Mouse (Mus musculus): ENCODE measurements around the gene Clec2l. TPM values are rescaled to one million over a fixed set of nuclear protein-coding genes. Genes with fewer than 3 reads are reported as not detected.
"Not testable (repeated sequence)": the region's sequence is repeated elsewhere in the genome, so short reads cannot be mapped to it uniquely, and the experiment has no call there.

Clec2l gene
- total RNA-seq, 2 experiments from 2014 or later = 78.5 to 83.7 TPM

DNA sequence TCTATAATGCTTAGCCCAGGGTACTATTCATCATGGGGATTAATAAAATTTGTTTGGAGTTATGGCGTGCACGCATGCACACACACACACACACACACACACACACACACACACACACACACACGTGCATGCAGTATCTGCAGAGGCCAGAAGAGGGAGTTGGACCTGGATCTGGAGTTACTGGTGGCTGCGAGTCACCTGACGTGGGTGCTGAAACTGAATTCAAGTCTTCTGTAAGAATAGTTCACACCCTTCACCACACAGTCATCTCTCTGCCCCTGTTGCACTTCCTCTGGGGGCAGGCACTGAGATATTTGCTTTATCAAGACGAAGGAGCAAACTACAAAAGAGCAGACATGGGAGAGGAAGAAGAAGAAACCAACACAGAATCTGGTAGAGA is 6.7 kb downstream of the Clec2l start:
- DNase-seq (ENCODE audit: extremely low spot score in 1 of 2, low spot score in 1 of 2) = no peak

DNA sequence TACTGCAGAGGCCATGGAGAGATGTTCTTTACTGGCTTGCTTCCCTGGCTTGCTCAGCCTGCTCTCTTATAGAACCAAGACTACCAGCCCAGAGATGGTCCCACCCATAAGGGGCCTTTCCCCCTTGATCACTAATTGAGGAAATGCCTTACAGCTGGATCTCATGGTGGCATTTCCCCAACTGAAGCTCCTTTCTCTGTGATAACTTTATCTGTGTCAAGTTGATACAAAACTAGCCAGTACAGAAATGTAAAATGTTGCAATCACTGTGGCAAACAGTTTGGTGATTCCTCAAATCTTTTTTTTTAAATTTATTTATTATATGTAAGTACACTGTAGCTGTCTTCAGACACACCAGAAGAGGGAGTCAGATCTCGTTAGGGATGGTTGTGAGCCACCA is 7.6 kb downstream of the Clec2l start:
- DNase-seq (ENCODE audit: extremely low spot score in 1 of 2, low spot score in 1 of 2) = not testable (repeated sequence)

DNA sequence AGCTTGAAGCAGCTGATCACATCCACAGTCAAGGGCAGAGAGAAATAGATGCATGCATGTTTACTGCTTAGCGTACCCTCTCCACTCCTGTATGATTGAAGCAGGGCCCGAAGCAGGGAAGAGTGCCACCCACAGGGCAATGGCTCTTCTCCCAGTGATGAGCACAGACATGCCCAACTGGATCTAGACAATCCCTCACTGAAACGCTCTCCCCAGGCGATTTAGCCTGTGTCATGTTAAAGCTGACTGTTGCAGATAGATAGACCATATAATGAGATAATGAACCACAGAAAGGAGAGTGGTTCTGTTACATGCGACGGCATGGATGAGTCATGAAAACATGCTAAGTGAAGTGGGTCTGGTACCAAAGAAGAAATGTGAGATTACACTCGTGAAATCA is 8.4 kb downstream of the Clec2l start:
- no peak for DNase-seq (ENCODE audit: extremely low spot score in 1 of 2, low spot score in 1 of 2)

DNA sequence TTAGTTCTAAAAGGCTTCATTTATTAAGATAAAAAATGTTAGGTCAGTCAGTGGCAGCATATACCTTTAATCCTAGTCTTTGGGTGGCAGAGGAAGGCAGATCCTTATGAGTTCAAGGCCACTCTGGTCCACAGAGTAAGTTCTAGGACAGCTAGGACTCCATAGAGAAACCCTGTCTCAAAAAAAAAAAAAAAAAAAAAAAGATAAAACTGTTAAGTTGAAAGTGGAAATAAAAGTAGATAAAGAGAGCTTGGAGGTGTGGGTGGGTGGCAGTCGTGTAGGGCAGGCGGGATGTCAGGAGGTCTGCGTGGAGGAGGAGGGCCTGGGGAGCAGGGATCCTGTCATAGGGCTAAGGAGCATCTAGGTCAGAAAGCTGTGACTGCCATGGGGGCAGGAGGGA is 9.1 kb downstream of the Clec2l start:
- DNase-seq (ENCODE audit: extremely low spot score in 1 of 2, low spot score in 1 of 2) = no peak

DNA sequence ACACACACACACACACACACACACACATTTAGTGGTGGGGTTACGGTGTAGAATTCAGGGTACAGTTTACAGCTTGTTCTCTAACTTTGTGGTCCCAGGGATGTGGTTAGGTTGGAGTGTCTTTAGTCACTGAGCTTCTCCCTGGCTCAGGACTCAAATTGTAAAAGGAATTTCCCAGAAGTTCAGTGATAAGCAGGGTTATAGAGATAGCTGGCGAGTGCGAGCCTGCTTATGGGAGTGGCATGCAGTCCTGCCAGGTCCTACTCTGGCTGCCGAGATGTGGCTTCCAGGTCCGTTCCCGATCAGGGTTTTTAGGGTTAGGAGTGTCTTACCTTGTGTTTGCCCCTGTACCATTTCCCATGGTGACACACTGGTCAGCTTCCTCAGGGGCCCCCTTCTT is 13.3 kb downstream of the Clec2l start:
- DNase-seq (ENCODE audit: extremely low spot score in 1 of 2, low spot score in 1 of 2) = no peak

DNA sequence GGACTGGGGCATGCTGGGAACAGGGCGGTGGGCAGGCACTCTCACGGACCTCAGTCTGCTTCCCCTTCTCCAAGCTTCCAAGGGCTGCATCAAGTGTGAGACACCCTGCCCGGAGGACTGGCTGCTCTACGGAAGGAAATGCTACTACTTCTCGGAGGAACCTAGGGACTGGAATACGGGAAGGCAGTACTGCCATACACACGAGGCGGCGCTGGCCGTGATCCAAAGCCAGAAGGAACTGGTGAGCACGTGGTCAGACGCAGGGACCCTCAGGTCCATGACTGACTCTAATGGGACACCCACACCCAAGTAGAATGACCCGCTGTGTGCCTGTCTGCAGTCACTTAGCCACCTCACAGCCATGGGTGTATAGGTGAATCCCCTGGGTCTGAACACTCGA is 13.9 kb downstream of the Clec2l start:
- DNase-seq (ENCODE audit: extremely low spot score in 1 of 2, low spot score in 1 of 2) = no peak

DNA sequence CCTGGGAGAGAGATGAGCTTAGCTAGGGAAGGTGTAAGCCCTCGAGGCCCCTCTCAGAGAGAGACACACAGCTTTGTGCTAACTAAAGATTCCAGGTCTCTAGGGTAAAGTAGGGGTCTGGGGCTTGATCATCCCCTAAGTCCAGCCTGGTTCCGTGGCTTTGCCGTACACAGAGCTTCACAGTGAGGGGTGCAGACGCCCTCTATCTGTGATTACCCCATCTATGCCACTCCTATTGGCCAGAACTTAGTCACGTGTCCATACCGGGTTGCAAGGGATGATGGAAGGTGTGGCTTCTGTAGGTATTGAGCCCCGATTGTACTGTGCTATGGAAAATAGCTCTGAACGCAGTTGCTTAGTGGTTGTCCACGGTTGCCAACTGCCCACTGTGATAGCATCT is 14.8 kb downstream of the Clec2l start:
- DNase-seq (ENCODE audit: extremely low spot score in 1 of 2, low spot score in 1 of 2) = no peak

DNA sequence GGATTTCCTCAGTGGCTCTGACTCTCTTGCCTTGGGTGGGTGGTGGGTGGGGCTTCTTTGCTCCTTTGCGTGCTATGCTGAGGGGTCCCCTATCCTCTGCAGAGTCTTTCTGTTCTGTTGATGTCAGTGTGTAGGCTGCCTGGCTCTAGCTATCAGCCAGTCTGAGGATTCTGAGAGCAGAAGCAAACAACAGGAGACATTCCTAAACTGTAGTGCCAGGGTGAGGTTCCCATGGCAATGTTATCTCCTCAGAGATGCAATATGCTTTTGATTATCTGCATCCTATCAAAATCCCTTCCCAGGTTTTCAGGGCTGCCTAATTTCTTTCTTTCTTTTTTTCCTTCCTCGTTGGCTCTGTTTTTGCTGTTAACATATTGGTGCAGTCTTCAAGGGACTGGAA is 19.7 kb downstream of the Clec2l start:
- no peak for DNase-seq (ENCODE audit: extremely low spot score in 1 of 2, low spot score in 1 of 2)

DNA sequence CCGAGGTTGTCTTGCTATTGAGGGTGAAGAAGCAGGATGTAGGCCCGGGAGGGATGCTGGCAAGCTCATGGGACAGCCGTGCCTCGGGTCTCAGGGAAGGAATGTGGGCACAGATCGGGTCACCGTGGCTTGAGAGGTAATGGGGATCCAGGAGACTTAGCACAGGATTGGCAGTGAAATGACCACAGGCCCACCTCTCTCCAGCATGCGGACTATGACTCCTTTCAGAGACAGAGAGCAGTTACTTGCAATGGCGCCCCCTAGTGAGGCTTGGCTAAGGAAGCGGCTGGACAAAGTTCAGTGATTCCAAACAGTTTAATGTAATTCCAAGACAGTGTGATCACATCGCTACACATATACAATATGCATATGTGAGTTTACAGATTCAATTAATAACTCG is 24.3 kb downstream of the Clec2l start:
- DNase-seq (ENCODE audit: extremely low spot score in 1 of 2, low spot score in 1 of 2) = peak in 1 of 2 experiments; percentile 71

DNA sequence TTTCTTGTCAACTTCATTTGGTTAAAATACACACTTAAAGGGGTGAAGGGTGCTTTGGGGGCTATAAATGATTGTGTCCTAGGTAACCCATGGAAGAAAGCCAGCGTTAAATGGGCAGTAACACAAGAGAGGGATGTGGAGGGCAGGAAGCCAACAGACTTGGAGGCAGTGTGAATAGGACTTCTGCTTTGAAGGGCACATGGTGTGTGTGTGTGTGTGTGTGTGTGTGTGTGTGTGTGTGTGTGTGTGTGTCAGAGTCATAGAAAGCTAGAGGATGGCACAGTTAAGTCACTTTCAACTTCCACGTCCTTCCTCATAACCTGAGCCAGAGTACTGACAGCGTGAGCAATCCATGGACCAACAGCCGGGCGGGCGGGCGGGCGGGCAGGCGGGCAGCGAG is 26.0 kb downstream of the Clec2l start:
- DNase-seq (ENCODE audit: extremely low spot score in 1 of 2, low spot score in 1 of 2) = no peak

DNA sequence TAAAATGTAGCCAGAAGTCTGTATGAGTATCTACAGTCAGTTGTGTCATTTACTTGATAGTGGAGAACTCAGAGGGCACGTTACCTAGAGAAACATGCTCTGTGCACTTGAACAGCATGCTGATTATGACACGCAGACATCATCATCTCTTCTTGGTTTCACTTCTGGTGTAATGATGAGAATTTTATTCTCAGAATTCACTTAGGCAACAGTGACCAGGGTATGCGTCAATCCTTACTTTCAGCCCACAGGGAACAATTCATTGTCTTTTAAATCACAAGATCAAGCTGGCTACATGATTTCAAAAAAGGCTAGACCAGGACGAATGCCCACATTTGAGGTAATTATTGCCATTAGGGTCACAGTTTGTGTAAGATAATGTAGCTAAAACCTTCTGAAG is 27.7 kb downstream of the Clec2l start:
- no peak for DNase-seq (ENCODE audit: extremely low spot score in 1 of 2, low spot score in 1 of 2)

DNA sequence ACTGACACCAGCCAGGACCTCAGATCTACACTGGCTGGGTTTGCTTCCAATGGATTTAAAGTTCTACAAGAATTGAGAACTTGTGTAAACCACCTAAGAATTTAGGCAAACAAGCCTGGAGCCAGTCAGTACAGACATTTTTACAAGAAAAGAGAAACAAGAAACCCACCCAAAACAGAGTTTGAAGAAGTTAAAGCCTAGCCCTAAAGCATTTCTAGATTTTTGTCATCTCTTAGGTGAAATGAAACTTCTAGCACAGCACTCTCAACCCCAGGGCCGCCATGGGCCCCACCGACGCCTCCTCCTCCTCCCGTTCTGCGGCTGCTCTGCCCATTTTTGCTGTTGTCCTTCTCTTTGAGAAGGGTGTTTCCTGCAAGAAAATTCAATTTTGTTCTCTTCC is 28.2 kb downstream of the Clec2l start:
- DNase-seq (ENCODE audit: extremely low spot score in 1 of 2, low spot score in 1 of 2) = no peak

DNA sequence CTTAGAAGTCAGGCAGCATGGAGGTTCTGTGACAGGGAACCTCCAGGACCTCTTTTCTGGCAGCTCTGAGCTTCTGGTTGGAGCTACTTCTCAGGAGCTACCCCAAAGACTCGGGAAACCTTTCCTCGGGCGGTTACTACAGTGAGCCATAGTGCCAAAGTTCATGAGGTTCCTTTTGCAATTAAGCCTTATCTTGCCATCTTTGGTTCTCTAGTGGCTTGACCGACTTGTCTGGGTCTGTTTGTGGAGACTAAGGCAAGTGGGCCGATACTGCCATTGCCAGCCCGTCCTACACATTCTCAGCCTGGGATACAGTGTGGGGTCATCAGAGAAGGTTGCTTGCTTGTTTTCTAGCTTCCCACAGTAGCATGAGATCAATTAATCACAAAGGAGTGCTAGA is 29.7 kb downstream of the Clec2l start:
- DNase-seq (ENCODE audit: extremely low spot score in 1 of 2, low spot score in 1 of 2) = no peak

DNA sequence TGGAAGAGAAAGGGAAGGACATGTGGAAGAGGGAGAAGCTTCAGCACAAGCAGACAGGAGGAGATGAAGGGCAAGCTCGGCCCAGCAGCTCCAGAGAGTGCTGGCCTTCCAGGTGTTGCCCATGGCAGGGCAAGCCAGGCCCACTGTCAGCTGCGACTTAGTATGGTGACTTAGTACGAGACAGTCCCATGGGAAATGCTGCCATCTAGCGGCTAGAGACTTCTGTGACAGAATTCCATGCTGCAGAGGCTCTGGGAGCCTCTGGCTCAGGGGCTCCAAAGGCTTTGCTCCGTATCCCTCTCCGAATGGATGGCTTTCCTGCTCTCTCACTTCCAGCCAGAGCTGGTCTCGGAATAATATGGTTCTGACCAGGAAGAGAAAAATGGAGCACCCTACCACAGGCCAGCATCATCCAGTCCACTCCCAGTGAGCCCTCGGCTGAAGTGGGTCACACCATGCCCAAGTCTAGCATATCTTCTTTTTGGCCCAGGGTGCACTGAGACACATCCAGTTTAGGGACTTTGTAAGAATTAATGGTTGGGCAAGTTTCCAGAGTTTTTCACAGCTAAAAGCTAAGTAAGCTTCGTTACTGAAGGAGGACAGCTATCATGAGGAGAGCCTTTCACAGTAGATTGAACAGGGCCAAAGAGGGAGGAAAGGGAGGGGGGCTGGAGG is 32.6 kb downstream of the Clec2l start:
- DNase-seq (ENCODE audit: extremely low spot score in 1 of 2, low spot score in 1 of 2) = peak; percentile 71 to 93

DNA sequence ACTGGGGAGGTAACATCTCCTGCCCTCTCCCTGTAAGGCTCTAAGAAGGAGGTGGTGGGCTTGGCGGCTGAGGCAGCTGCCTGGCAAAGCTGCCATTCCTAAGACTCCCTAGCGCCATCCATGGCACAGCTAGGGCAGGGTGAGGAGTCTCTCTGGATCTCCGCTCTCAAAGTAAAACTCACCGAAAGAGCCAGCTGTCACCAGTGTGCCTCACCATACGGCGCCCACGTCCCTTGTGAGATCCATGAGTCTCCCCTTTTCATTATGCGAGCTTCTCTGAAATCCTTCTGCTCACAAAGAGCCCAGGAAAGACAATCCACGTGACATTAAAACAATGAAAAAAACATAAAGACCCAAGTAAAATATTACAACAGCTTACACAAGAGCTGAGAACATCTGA is 33.7 kb downstream of the Clec2l start:
- DNase-seq (ENCODE audit: extremely low spot score in 1 of 2, low spot score in 1 of 2) = no peak

DNA sequence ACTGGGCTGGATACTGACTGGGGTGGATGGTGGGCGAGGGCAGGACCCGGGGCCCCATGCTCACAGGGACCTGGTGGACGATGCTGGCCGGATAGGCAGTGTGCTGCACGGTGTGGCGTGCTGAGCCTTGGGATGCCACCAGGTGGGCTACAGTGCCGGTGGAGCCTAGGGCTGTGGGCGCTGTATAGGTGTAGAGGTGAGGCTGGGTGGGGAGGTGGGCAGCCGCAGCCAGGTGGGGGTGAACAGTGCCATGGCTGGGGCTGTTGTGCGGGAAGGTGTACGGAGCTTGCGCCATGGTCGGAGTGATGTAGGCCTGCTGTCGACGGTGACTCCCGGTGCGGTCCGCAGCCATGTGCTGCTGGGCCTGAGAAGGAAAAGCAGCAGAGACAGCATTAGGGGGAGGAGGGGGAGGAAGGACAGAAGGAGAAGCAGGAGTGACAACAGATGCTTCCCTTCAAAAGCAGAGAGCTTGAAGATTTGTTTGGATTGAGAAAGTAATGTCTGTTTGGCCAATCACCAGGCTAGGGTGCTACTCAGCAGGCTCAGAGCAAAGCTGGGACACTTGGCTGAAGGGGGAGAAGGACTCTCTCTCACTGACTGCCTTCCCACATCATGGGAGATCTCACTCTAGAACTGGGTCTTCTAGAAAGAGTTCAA is 35.5 kb downstream of the Clec2l start:
- no peak for DNase-seq (ENCODE audit: extremely low spot score in 1 of 2, low spot score in 1 of 2)

DNA sequence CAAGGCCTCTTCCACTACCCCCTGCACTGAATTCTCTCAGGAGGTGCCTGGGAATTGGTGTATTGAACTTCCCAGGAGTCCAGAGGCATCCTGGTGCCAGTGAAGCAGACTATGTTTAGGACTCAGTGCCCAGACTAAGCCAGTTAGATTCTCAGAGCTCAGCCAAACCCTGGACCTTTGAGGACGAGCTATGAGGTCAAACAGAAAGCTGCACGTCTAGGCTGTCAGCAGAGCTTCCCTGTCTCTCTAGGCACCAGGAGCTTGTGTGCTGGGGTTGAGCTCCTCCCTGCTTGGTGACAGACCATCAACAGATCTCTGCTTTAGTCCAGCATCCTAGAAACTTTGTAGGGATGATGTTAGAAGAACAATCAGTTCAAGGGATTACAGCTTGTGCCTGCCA is 38.6 kb downstream of the Clec2l start:
- DNase-seq (ENCODE audit: extremely low spot score in 1 of 2, low spot score in 1 of 2) = no peak

DNA sequence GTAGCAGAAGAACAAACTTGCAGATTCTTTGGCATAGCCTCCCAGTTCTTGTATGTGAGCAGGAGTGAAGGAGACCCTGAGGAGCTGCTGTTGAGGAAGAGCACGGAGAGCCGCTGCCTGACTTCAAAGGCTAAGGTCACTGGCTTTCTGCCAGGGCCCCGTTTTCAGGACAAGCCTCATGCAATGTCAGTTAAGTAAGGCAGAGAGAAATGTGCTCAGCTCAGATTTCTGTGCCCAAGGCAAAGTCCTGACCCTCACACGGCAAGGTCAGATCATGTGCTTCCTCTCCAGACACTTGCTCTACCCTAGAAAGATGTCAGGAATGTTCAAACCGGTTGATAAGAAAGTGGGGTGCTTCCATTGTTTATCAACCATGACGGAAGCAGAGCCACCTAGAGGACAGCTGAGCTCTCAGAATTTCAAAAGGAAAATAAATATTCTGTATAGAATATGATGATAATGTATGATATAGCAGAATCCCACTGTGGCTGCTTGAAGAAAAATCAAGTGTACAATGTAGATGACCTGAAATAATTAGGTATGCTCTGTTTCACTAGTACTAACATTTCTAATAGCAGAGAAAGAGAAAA is 40.0 kb downstream of the Clec2l start:
- no peak for DNase-seq (ENCODE audit: extremely low spot score in 1 of 2, low spot score in 1 of 2)

DNA sequence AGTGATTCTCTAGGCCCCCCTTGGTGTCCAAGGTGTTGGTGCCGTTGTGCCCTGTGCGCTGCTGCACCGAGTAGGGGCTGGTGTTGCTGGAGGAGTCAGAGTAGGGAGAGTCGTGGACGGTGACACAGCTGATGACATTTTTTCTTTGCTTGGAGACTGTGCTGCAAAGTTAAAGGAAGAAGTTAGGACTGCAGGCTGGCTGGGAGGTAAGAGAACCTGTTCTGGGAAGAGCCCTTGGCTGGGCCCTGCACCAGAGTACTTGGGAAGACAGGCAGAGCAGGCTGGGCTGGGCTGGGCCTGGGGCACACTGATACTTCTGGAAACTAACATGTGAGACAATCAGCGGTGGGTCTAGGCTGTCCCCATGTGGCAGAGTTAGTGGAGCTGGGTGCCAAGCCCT is 40.7 kb downstream of the Clec2l start:
- no peak for DNase-seq (ENCODE audit: extremely low spot score in 1 of 2, low spot score in 1 of 2)

DNA sequence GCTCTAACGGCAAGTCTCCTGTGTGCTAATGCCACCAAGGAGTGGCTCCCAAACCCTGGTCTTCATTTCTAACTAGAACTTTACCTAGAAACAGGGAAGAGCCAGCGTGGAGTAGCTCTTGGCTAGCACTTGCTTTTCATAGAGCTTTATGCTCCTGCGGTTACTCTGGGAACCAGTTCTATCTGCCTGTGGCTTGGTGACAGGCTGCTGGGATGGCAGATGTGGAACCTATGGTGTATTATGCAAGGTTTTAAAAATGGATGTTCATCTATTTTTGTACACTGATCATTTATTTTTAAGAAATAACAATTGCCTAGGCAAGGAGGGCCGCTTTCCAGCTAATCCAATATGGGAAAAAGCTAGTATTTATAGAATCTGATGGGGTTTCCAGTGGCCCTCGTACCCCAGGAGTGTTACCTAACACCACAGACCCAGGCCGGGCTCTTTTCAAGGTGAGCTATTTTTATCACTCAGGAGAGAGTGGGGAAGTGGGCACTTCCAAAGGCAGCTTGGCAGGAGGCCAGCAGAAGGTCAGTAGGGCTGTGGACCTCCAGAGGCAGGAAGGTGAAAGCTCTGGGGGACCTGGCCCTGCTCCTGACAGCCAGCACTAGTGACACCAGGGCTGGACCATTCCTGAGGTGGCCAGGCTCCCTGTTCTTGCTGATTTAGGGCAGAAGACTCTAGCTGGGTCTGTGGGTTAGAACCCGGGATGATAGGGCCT is 41.6 kb downstream of the Clec2l start:
- no peak for DNase-seq (ENCODE audit: extremely low spot score in 1 of 2, low spot score in 1 of 2)

DNA sequence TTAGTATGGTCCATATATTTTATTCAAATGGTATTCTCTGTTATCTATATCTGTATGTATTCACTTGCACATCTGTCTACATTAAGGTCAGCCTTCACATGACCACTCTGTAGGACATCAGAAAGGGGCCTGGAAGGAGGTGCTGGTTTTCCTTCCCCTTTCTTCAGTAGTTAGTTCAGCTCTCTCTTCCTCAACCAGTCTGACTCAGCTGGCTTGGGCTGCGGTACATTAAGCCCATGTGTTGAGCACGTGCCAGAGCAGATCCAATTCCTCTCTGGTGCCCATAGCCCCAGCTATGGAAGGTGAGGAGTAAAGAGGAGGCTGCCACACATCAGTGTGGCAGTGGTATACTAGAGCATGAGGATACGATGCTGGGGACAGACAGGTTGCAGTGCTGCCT is 47.6 kb downstream of the Clec2l start:
- no peak for DNase-seq (ENCODE audit: extremely low spot score in 1 of 2, low spot score in 1 of 2)

Measured in layer of hippocampus, postnatal 25 days (tissue).